In the genomic region with DNA sequence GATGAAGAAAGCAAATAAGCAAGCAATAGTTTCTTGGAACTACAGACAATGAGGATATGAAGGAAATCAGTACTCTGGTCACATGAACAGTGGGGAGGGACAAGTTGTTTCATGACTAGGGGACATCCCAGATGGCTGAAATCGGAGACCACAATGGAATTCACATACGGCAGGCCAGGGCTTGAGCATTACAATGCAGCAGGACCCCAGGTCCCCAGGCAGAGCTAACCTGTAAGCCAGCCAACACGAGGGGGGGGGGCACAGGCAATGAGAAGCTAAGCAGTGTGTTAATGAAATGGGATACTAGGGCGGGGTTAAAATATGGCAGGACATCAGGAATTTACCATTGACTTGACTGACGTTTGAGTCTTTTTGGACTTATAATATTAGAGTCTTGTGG, we compare ENCODE assay signal across 21 mouse cellular contexts.
DNase-seq lines count a peak whose midpoint lies in the region; ATAC-seq lines count a peak whose summit lies in the region.
"Had no signal": no experiment of that assay in that cellular context is flagged by ENCODE, and none has a peak within 500 bp of the region (broad histone marks: within the 10 kb centered on the region; RNA-seq: fewer than 3 reads in every experiment).

No protein-coding gene starts in this region.

- intact Hi-C loops in gastrocnemius, postnatal 36 days (cut with DNase I) = no loop called here

- DNase-seq in gastrocnemius, adult 18-20 months (ENCODE audit: low spot score) = peak; percentile 24
- no peak for DNase-seq in gastrocnemius, postnatal 36 days
- DNase-seq in embryo, embryonic 10.5 days (ENCODE audit: low spot score) = peak; percentile 27
- DNase-seq in embryonic facial prominence, embryonic 14.5 days (ENCODE audit: low spot score) = peak; percentile 84
- peak; percentile 35 for DNase-seq in limb, embryonic 10.5 days (ENCODE audit: low spot score)
- no peak for DNase-seq in spleen, postnatal 36 days (ENCODE audit: low spot score in 2 of 2)
- no peak for DNase-seq in retina, embryonic 14.5 days (ENCODE audit: low spot score)
- DNase-seq: adrenal gland, postnatal 10 days; cerebellum, adult 2 months; cerebellum, postnatal 36 days; heart, adult 18-20 months; heart, postnatal 14 days; lung, postnatal 36 days had no signal

- no peaks in the 10 kb centered on the region for H3K36me3 ChIP-seq in embryonic facial prominence, embryonic 14.5 days (ENCODE audit: control insufficient read depth, insufficient read depth, low read length)
- H3K36me3 ChIP-seq in limb, embryonic 10.5 days = no peaks in the 10 kb centered on the region
- H3K36me3 ChIP-seq: forebrain, embryonic 15.5 days; heart, embryonic 12.5 days; limb, embryonic 15.5 days; lung, embryonic 15.5 days; neural tube, embryonic 15.5 days had no signal

- H3K4me2 ChIP-seq in embryonic facial prominence, embryonic 14.5 days (ENCODE audit: low read depth, low read length) = no peak overlapping the region
- H3K4me2 ChIP-seq: forebrain, embryonic 15.5 days; heart, embryonic 12.5 days; limb, embryonic 15.5 days; lung, embryonic 15.5 days; neural tube, embryonic 15.5 days had no signal

- no peak overlapping the region for H3K4me3 ChIP-seq in embryonic facial prominence, embryonic 14.5 days (ENCODE audit: low read depth, low read length)
- H3K4me3 ChIP-seq in limb, embryonic 10.5 days = no peak overlapping the region
- H3K4me3 ChIP-seq: forebrain, embryonic 15.5 days; heart, embryonic 12.5 days; limb, embryonic 15.5 days; lung, embryonic 15.5 days; neural tube, embryonic 15.5 days had no signal

- WGBS in embryonic facial prominence, embryonic 14.5 days = 33% methylated on average over 5 of the region's 5 CpGs
- WGBS in limb, embryonic 10.5 days = 50% methylated on average over 5 of the region's 5 CpGs

- no peaks in the 10 kb centered on the region; the same call in 1 of the 2 replicates for H3K4me1 ChIP-seq in embryonic facial prominence, embryonic 14.5 days (ENCODE audit: control insufficient read depth, insufficient read depth, low read length)
- H3K4me1 ChIP-seq in limb, embryonic 10.5 days = peaks cover 8% of the 10 kb centered on the region; the same call in 1 of the 2 replicates
- H3K4me1 ChIP-seq: forebrain, embryonic 15.5 days; heart, embryonic 12.5 days; lung, embryonic 15.5 days; neural tube, embryonic 15.5 days had no signal

- H3K9ac ChIP-seq in embryonic facial prominence, embryonic 14.5 days (ENCODE audit: low read depth, low read length) = no peak overlapping the region
- H3K9ac ChIP-seq: forebrain, embryonic 15.5 days; heart, embryonic 12.5 days; limb, embryonic 15.5 days; liver, embryonic 14.5 days; lung, embryonic 15.5 days; neural tube, embryonic 15.5 days had no signal

- ATAC-seq in embryonic facial prominence, embryonic 14.5 days (ENCODE audit: low read depth) = peak; percentile 92
- ATAC-seq in granulocyte monocyte progenitor cell, adult 5-6 weeks (replicated peaks; ENCODE audit: poor library complexity, severe bottlenecking) = no peak
- ATAC-seq: forebrain, embryonic 15.5 days; intestine, postnatal 0 days had no signal

- no peaks in the 10 kb centered on the region for H3K27me3 ChIP-seq in embryonic facial prominence, embryonic 14.5 days (replicated peaks; ENCODE audit: control insufficient read depth, insufficient read depth, low read length)
- no peaks in the 10 kb centered on the region for H3K27me3 ChIP-seq in limb, embryonic 10.5 days (ENCODE audit: low read depth, poor library complexity, severe bottlenecking)
- H3K27me3 ChIP-seq: forebrain, embryonic 15.5 days; limb, embryonic 15.5 days; lung, embryonic 15.5 days; neural tube, embryonic 15.5 days had no signal

- no peaks in the 10 kb centered on the region for H3K9me3 ChIP-seq in embryonic facial prominence, embryonic 14.5 days (ENCODE audit: control insufficient read depth, low read length)
- H3K9me3 ChIP-seq in limb, embryonic 10.5 days (replicated peaks) = no peaks in the 10 kb centered on the region
- H3K9me3 ChIP-seq: forebrain, embryonic 15.5 days; heart, embryonic 12.5 days; limb, embryonic 15.5 days; lung, embryonic 15.5 days; neural tube, embryonic 15.5 days had no signal

- no peak overlapping the region for H3K27ac ChIP-seq in embryonic facial prominence, embryonic 14.5 days (replicated peaks; ENCODE audit: low read depth, low read length)
- no peak overlapping the region for H3K27ac ChIP-seq in limb, embryonic 10.5 days
- H3K27ac ChIP-seq: forebrain, embryonic 15.5 days; limb, embryonic 15.5 days; liver, embryonic 14.5 days; lung, embryonic 15.5 days; neural tube, embryonic 15.5 days had no signal

Comparison
In these comparisons a context has a peak if more than half of its experiments do, and no peak if none do; other contexts are left out.
1. DNase-seq: peak in gastrocnemius, adult 18-20 months (single experiment), embryo, embryonic 10.5 days (single experiment), embryonic facial prominence, embryonic 14.5 days (single experiment) and limb, embryonic 10.5 days (single experiment); none in gastrocnemius, postnatal 36 days (0 of 2), spleen, postnatal 36 days (0 of 2) and retina, embryonic 14.5 days (single experiment).